Mouse (Mus musculus): ENCODE measurements around the gene Txk. TPM values are rescaled to one million over a fixed set of nuclear protein-coding genes. Genes with fewer than 3 reads are reported as not detected.

Txk gene
- polyA plus RNA-seq (2016; fragmentation: Nextera tagmentation; extraction: Ambion mirVana), result not detected in 2 replicates

DNA sequence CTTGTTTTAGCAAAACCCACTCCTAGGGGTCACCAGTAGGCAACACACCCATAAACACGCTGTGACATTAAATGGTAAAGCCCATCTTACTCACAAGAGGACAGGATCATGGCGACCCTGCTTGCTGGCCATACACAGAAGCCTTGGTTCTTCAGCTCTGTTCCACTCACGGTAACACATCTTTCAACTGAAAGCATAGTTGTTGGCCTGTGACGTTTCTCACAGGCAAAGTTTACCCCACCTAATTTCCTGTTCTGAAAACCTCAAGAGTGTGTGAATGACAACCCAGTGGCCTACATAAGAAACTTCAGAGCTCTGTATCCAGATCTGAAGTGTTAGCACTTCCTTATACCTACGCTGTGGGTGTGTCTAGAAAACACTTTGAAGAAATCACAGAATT is at the start of gene Txk:
TSS of gene Txk (minus strand) at position 193 of the 400 bp plus-strand sequence.
- Histone ChIP-seq H3K27ac (no peak within 1 kb of the TSS), H3K4me1 (no peaks in the 10 kb centered on the region; the same call in 1 of the 2 replicates)
- 89% methylated on average over 5 of the region's 5 CpGs for WGBS

GRCm38 (mm10) chr5:72798563-72798962 is 46.0 kb upstream of the Txk start:
- H3K4me1 ChIP-seq, result 0 out of 2 replicates have a peak, but pooled peaks cover 2% of the 10 kb centered on the region
- no peaks in the 10 kb centered on the region for H3K27me3 ChIP-seq
- H3K27ac ChIP-seq, result no peak overlapping the region
- H3K9me3 ChIP-seq, result no peaks in the 10 kb centered on the region
- no peaks in the 10 kb centered on the region for H3K36me3 ChIP-seq (replicated peaks)
- no peak overlapping the region for H3K9ac ChIP-seq
- H3K4me2 ChIP-seq, result no peak overlapping the region
- H3K4me3 ChIP-seq (replicated peaks), result no peak overlapping the region
- ATAC-seq (ENCODE audit: low FRiP score), result no peak
- 78% methylated on average over 4 of the region's 4 CpGs for WGBS

More for the DNA sequence above, at the start of gene Txk:
- H3K36me3 ChIP-seq (replicated peaks), result no peaks in the 10 kb centered on the region
- no peaks in the 10 kb centered on the region for H3K9me3 ChIP-seq
- H3K4me2 ChIP-seq, result no peak within 1 kb of the TSS
- H3K9ac ChIP-seq, result no peak within 1 kb of the TSS
- ATAC-seq (ENCODE audit: low FRiP score), result no peak
- no peak within 1 kb of the TSS for H3K4me3 ChIP-seq (replicated peaks)
- H3K27me3 ChIP-seq, result no peaks in the 10 kb centered on the region

DNA sequence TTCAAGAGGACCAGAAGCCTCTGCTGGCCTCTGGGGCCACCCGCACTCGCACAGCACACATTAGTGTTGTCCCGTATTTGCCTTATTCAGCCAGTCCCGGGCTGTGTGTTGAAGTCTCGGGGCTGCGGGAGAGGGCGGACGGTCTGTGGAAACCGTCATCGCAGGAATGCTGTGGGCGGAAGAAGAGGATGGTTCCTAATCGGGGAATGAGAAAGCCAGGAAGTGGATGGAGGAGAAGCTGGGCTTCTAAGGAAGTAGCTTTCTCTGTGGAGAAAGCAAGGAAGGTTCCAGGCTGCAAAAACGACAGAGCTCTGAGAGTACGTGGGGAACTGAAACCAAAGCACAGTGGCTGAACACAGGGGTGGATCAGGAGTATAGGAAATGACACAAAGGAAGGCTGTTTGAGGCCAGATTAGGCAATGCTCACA is 43.6 kb upstream of the Txk start:
- no peak overlapping the region for H3K4me2 ChIP-seq
- no peak overlapping the region for H3K27ac ChIP-seq
- H3K4me1 ChIP-seq, result 0 out of 2 replicates have a peak, but pooled peaks cover 2% of the 10 kb centered on the region
- WGBS, result 68% methylated on average over 14 of the region's 14 CpGs
- H3K27me3 ChIP-seq, result no peaks in the 10 kb centered on the region
- H3K36me3 ChIP-seq (replicated peaks), result no peaks in the 10 kb centered on the region
- ATAC-seq (ENCODE audit: low FRiP score), result no peak
- no peak overlapping the region for H3K9ac ChIP-seq
- no peaks in the 10 kb centered on the region for H3K9me3 ChIP-seq
- H3K4me3 ChIP-seq (replicated peaks), result no peak overlapping the region

DNA sequence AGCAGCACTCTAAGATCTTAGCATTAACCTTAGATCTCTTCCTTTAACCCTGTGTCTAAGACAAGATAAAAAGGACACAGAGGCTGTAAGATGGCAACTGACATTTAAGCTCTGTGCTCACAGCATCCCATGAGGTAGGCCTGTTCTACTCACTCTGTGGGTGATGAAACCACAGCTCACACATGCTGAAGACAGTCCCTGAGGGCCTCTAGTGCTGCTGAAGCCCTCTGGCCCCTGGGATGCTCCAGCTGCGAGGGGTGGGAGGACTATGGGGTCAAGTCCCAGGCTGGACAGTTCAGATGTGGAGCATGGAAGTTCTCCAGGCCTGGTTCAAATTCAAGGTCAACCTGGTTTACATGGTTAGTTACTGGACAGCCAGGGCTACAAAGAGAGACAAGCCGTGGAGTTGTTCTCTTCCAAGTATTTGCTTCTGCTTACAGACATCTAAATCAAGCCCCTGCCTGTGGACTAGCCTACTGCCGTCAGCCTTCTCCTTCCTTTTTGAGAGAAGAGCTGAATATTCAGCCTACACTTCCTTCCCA is 40.8 kb upstream of the Txk start:
- Histone ChIP-seq H3K9me3 (no peaks in the 10 kb centered on the region), H3K36me3 (replicated peaks) (no peaks in the 10 kb centered on the region), H3K4me3 (replicated peaks) (no peak overlapping the region), H3K9ac (no peak overlapping the region), H3K4me2 (no peak overlapping the region), H3K4me1 (0 out of 2 replicates have a peak, but pooled peaks cover 2% of the 10 kb centered on the region), H3K27ac (no peak overlapping the region), H3K27me3 (no peaks in the 10 kb centered on the region)
- ATAC-seq (ENCODE audit: low FRiP score), result no peak
- 85% methylated on average over 3 of the region's 3 CpGs for WGBS

DNA sequence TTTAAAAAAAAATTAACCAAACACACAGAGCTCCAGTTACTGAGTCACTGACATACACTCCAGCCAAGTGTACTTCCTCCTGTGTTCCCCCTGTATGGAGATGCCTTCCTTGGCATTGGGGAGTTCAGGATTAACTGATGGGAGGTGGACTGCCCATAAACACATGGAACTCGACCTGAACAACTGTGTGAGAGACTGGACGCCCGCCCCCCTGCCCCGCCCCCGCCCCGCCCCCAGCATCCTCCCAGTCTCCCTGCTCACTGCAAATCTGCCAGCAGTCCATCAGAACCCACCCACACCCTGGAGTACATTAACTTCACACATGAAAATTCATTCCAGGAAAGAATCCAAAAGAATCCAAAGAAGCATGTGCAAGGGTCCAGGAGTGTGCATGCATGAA is 39.2 kb upstream of the Txk start:
- Histone ChIP-seq H3K9ac (no peak overlapping the region), H3K27me3 (no peaks in the 10 kb centered on the region), H3K4me2 (no peak overlapping the region), H3K36me3 (replicated peaks) (no peaks in the 10 kb centered on the region), H3K9me3 (no peaks in the 10 kb centered on the region), H3K4me3 (replicated peaks) (no peak overlapping the region), H3K27ac (no peak overlapping the region), H3K4me1 (0 out of 2 replicates have a peak, but pooled peaks cover 2% of the 10 kb centered on the region)
- no peak for ATAC-seq (ENCODE audit: low FRiP score)
- WGBS, result 23% methylated on average over 6 of the region's 6 CpGs

GRCm38 (mm10) chr5:72791386-72791785 is 38.8 kb upstream of the Txk start:
- Histone ChIP-seq H3K27ac (no peak overlapping the region), H3K9me3 (no peaks in the 10 kb centered on the region), H3K4me1 (0 out of 2 replicates have a peak, but pooled peaks cover 2% of the 10 kb centered on the region), H3K36me3 (replicated peaks) (no peaks in the 10 kb centered on the region), H3K4me2 (no peak overlapping the region), H3K4me3 (replicated peaks) (no peak overlapping the region), H3K9ac (no peak overlapping the region), H3K27me3 (no peaks in the 10 kb centered on the region)
- 59% methylated on average over 4 of the region's 4 CpGs for WGBS
- no peak for ATAC-seq (ENCODE audit: low FRiP score)

DNA sequence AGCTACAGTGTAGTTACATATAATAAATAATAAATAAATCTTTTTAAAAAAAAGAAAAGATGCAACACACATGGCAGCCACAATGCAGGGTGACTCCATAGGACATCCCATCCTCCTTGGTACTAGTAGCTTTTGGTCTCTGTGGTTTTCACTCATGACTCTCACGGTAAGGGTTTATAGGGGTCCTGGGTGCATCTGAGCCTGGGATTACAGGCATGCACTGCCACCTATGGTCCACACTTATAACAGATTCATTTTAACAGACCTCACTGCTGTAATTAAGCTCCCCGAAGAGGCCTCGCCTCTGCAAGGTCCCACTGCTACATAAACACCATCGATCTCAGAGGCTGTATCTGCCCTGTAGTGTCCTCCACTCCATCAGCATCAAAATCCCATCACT is 32.9 kb upstream of the Txk start:
- 83% methylated on average over 4 of the region's 4 CpGs for WGBS
- Histone ChIP-seq H3K4me3 (replicated peaks) (no peak overlapping the region), H3K4me2 (no peak overlapping the region), H3K4me1 (no peaks in the 10 kb centered on the region), H3K9me3 (no peaks in the 10 kb centered on the region), H3K36me3 (replicated peaks) (no peaks in the 10 kb centered on the region), H3K27me3 (no peaks in the 10 kb centered on the region), H3K27ac (no peak overlapping the region), H3K9ac (no peak overlapping the region)
- ATAC-seq (ENCODE audit: low FRiP score), result no peak

- no peaks in the 10 kb centered on the region for H3K4me1 ChIP-seq
- H3K27me3 ChIP-seq, result no peaks in the 10 kb centered on the region
- ATAC-seq (ENCODE audit: low FRiP score), result no peak
- no peaks in the 10 kb centered on the region for H3K9me3 ChIP-seq
- no peak overlapping the region for H3K27ac ChIP-seq
- no peak overlapping the region for H3K9ac ChIP-seq
- WGBS, result 86% methylated on average over 3 of the region's 3 CpGs
- H3K4me3 ChIP-seq (replicated peaks), result no peak overlapping the region
- no peaks in the 10 kb centered on the region for H3K36me3 ChIP-seq (replicated peaks)
- H3K4me2 ChIP-seq, result no peak overlapping the region
Observed at GRCm38 (mm10) chr5:72784719-72785118, 32.1 kb upstream of the Txk start.

DNA sequence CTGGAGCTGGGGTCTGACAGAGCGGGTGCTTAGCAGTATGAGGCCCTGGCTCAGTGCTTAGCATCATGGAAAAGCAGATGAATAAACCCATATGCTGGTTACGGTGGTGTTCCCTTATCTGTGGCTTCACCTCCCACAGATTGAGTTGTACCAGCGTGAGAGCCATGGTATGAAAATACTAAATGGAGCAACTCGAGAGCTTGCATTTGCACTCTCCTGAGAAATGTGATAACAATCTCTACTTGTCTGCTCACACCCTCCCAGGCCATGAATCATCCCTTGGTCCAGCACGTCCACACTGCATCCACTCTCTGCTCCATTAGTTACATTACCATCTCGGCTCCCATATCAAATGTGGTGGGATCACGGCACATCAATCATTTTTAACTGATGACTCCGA is 31.4 kb upstream of the Txk start:
- H3K36me3 ChIP-seq (replicated peaks), result no peaks in the 10 kb centered on the region
- H3K27me3 ChIP-seq, result no peaks in the 10 kb centered on the region
- no peak overlapping the region for H3K4me2 ChIP-seq
- H3K27ac ChIP-seq, result no peak overlapping the region
- H3K4me3 ChIP-seq (replicated peaks), result no peak overlapping the region
- H3K9ac ChIP-seq, result no peak overlapping the region
- no peaks in the 10 kb centered on the region for H3K9me3 ChIP-seq
- WGBS, result 94% methylated on average over 8 of the region's 8 CpGs
- no peak for ATAC-seq (ENCODE audit: low FRiP score)
- no peaks in the 10 kb centered on the region for H3K4me1 ChIP-seq

- Histone ChIP-seq H3K27me3 (no peaks in the 10 kb centered on the region), H3K9me3 (no peaks in the 10 kb centered on the region), H3K36me3 (replicated peaks) (no peaks in the 10 kb centered on the region), H3K4me2 (no peak overlapping the region), H3K4me1 (no peaks in the 10 kb centered on the region), H3K27ac (no peak overlapping the region), H3K4me3 (replicated peaks) (no peak overlapping the region), H3K9ac (no peak overlapping the region)
- WGBS, result 92% methylated on average over 7 of the region's 7 CpGs
- no peak for ATAC-seq (ENCODE audit: low FRiP score)
Observed at GRCm38 (mm10) chr5:72783123-72783522, 30.5 kb upstream of the Txk start.

DNA sequence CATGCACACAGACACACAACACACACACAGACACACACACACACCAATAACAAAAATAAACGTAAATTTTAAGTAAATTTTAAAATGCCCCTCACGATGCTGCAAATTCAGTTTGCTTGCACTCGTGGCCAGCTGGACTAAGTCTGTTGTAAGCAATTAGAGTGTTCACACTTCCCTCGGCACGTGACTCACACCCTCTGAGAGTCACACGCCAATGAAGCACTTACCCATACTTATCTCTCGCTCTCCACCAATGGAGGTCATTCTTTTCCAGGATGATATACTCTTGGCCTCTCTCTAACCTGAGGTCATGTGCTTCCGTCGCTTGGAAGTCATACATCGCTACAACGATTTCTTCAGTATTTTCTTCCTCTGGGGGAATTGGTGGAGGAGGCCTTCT is 29.2 kb upstream of the Txk start:
- Histone ChIP-seq H3K4me2 (no peak overlapping the region), H3K9me3 (no peaks in the 10 kb centered on the region), H3K27me3 (no peaks in the 10 kb centered on the region), H3K4me1 (no peaks in the 10 kb centered on the region), H3K27ac (no peak overlapping the region), H3K36me3 (replicated peaks) (no peaks in the 10 kb centered on the region), H3K4me3 (replicated peaks) (no peak overlapping the region), H3K9ac (no peak overlapping the region)
- WGBS, result 82% methylated on average over 11 of the region's 11 CpGs
- no peak for ATAC-seq (ENCODE audit: low FRiP score)

DNA sequence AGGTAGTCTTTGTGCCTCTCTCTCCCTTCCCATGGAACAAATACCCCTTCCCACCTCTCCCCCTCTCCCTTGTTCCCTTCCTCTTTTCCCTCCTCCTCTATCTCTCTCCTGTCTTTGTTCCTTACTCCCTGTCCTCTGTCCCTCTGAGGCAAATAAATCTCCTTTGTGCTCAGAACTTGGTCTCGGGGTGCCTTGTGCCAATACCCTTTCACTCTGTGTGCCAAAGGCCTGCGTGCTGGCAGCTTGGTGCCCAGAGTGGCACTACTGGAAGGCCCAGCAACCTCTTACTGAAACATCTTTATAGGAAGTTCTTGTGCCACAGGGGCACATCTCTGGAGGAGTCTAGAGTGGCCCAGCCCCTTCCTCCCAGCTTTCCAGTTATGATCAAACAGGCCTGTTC is 24.0 kb upstream of the Txk start:
- WGBS, result 85% methylated on average over 2 of the region's 2 CpGs
- ATAC-seq (ENCODE audit: low FRiP score), result no peak

GRCm38 (mm10) chr5:72776127-72776526 is 23.6 kb upstream of the Txk start:
- Histone ChIP-seq H3K9me3 (no peaks in the 10 kb centered on the region), H3K4me2 (no peak overlapping the region), H3K27me3 (no peaks in the 10 kb centered on the region), H3K27ac (no peak overlapping the region), H3K4me3 (replicated peaks) (no peak overlapping the region), H3K36me3 (replicated peaks) (no peaks in the 10 kb centered on the region), H3K9ac (no peak overlapping the region), H3K4me1 (no peaks in the 10 kb centered on the region)
- no peak for ATAC-seq (ENCODE audit: low FRiP score)
- 85% methylated on average over 2 of the region's 2 CpGs for WGBS

More for the DNA sequence above, 24.0 kb upstream of the Txk start:
- Histone ChIP-seq H3K4me1 (no peaks in the 10 kb centered on the region), H3K4me3 (replicated peaks) (no peak overlapping the region), H3K27ac (no peak overlapping the region), H3K9me3 (no peaks in the 10 kb centered on the region), H3K36me3 (replicated peaks) (no peaks in the 10 kb centered on the region), H3K27me3 (no peaks in the 10 kb centered on the region), H3K9ac (no peak overlapping the region), H3K4me2 (no peak overlapping the region)

Data from forebrain, embryonic 12.5 days (tissue).